Mouse (Mus musculus): ENCODE data around the gene Gm11239. TPM values are rescaled to one million over a fixed set of nuclear protein-coding genes. Genes with fewer than 3 reads are reported as not detected.
"Not testable (repeated sequence)": the region's sequence is repeated elsewhere in the genome, so short reads cannot be mapped to it uniquely, and the experiment has no call there.

Gene Gm11239
- not detected in 2 replicates for polyA plus RNA-seq (2015; fragmentation: Nextera tagmentation; extraction: Ambion mirVana)

DNA sequence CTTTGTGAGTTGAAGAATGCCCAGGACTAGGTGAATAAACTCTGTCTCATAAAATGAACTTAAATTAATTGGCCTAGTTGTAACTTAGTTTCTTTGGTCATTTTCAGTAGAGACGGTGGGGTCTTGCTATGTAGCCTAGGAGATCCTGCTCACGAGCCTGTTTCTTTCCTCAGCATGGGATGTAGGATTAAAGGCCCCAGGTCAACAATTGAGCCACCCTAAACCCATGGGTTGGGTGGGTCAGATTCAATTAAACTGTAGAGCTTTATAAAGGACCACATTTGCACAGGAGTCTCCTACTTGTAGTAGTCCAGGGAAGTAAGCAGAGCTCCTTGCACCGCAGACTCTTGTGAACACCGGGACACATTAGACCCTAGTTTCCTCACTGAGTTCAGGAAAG, at the start of gene Gm11239:
TSS of gene Gm11239 (plus strand) at position 301 of the 400 bp plus-strand sequence.
- not testable (repeated sequence) for H3K27ac ChIP-seq (ENCODE audit: low read depth, low read length); H3K4me3 ChIP-seq (ENCODE audit: low read depth, low read length); H3K9me3 ChIP-seq (ENCODE audit: control insufficient read depth); H3K4me2 ChIP-seq (replicated peaks; ENCODE audit: low read depth); H3K36me3 ChIP-seq (ENCODE audit: control insufficient read depth, insufficient read depth); H3K4me1 ChIP-seq (replicated peaks; ENCODE audit: control insufficient read depth, insufficient read depth, low read length); ATAC-seq; H3K9ac ChIP-seq (ENCODE audit: low read depth, low read length); H3K27me3 ChIP-seq (replicated peaks; ENCODE audit: control insufficient read depth, insufficient read depth, low read length)
- WGBS, result no CpG with 5 or more reads among the region's 4 CpGs

GRCm38 (mm10) chr4:73622684-73623083, 45.5 kb upstream of the Gm11239 start, which contains the start of gene Gm11237:
Gene Gm11237 (plus strand): TSS chr4:73622984.
- H3K27ac ChIP-seq (ENCODE audit: low read depth, low read length); H3K4me1 ChIP-seq (replicated peaks; ENCODE audit: control insufficient read depth, insufficient read depth, low read length); ATAC-seq; H3K36me3 ChIP-seq (ENCODE audit: control insufficient read depth, insufficient read depth); H3K27me3 ChIP-seq (replicated peaks; ENCODE audit: control insufficient read depth, insufficient read depth, low read length); H3K9ac ChIP-seq (ENCODE audit: low read depth, low read length); H3K9me3 ChIP-seq (ENCODE audit: control insufficient read depth); H3K4me3 ChIP-seq (ENCODE audit: low read depth, low read length); H3K4me2 ChIP-seq (replicated peaks; ENCODE audit: low read depth): not testable (repeated sequence)
- no CpG with 5 or more reads among the region's 3 CpGs for WGBS

- H3K4me3 ChIP-seq (ENCODE audit: low read depth, low read length); ATAC-seq; H3K9ac ChIP-seq (ENCODE audit: low read depth, low read length); H3K27me3 ChIP-seq (replicated peaks; ENCODE audit: control insufficient read depth, insufficient read depth, low read length); H3K4me2 ChIP-seq (replicated peaks; ENCODE audit: low read depth); H3K4me1 ChIP-seq (replicated peaks; ENCODE audit: control insufficient read depth, insufficient read depth, low read length); H3K27ac ChIP-seq (ENCODE audit: low read depth, low read length); H3K9me3 ChIP-seq (ENCODE audit: control insufficient read depth); H3K36me3 ChIP-seq (ENCODE audit: control insufficient read depth, insufficient read depth): not testable (repeated sequence)
- WGBS, result no CpG with 5 or more reads among the region's 4 CpGs
These were observed 30.3 kb upstream of the Gm11239 start, which contains the start of gene Gm11236 for GRCm38 (mm10) chr4:73637821-73638220. Gene Gm11236 (plus strand): TSS chr4:73638121.

DNA sequence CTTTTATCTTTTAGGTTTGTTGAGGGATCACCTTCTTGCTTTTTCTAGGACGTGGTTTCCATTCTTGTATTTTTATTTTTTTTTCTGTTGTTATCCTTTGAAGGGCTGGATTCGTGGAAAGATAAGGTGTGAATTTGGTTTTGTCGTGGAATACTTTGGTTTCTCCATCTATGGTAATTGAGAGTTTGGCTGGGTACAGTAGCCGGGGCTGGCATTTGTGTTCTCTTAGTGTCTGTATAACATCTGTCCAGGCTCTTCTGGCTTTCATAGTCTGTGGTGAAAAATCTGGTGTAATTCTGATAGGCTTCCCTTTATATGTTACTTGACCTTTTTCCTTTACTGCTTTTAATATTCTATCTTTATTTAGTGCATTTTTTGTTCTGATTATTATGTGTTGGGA, 6.3 kb upstream of the Gm11239 start:
- WGBS, result 80% methylated on average over 4 of the region's 4 CpGs
- H3K9me3 ChIP-seq (ENCODE audit: control insufficient read depth), result not testable (repeated sequence)

GRCm38 (mm10) chr4:73683216-73683615, 15.1 kb downstream of the Gm11239 start, which contains the start of gene Gm428:
Gene Gm428 (plus strand): TSS chr4:73683516.
- not testable (repeated sequence) for H3K36me3 ChIP-seq (ENCODE audit: control insufficient read depth, insufficient read depth); H3K27me3 ChIP-seq (replicated peaks; ENCODE audit: control insufficient read depth, insufficient read depth, low read length); H3K4me3 ChIP-seq (ENCODE audit: low read depth, low read length); H3K9me3 ChIP-seq (ENCODE audit: control insufficient read depth); H3K9ac ChIP-seq (ENCODE audit: low read depth, low read length); H3K4me2 ChIP-seq (replicated peaks; ENCODE audit: low read depth); H3K4me1 ChIP-seq (replicated peaks; ENCODE audit: control insufficient read depth, insufficient read depth, low read length); ATAC-seq; H3K27ac ChIP-seq (ENCODE audit: low read depth, low read length)
- no CpG with 5 or more reads among the region's 4 CpGs for WGBS

More for the DNA sequence above, 6.3 kb upstream of the Gm11239 start:
- not testable (repeated sequence) for H3K4me2 ChIP-seq (replicated peaks; ENCODE audit: low read depth); H3K27ac ChIP-seq (ENCODE audit: low read depth, low read length); H3K27me3 ChIP-seq (replicated peaks; ENCODE audit: control insufficient read depth, insufficient read depth, low read length); H3K4me1 ChIP-seq (replicated peaks; ENCODE audit: control insufficient read depth, insufficient read depth, low read length); H3K9ac ChIP-seq (ENCODE audit: low read depth, low read length); H3K4me3 ChIP-seq (ENCODE audit: low read depth, low read length); H3K36me3 ChIP-seq (ENCODE audit: control insufficient read depth, insufficient read depth); ATAC-seq

GRCm38 (mm10) chr4:73718761-73719160, 50.6 kb downstream of the Gm11239 start:
- Histone ChIP-seq H3K4me2 (replicated peaks; ENCODE audit: low read depth) (no peak overlapping the region), H3K27me3 (replicated peaks; ENCODE audit: control insufficient read depth, insufficient read depth, low read length) (no peaks in the 10 kb centered on the region), H3K9me3 (ENCODE audit: control insufficient read depth) (no peaks in the 10 kb centered on the region), H3K9ac (ENCODE audit: low read depth, low read length) (no peak overlapping the region), H3K4me1 (replicated peaks; ENCODE audit: control insufficient read depth, insufficient read depth, low read length) (no peaks in the 10 kb centered on the region), H3K27ac (ENCODE audit: low read depth, low read length) (no peak overlapping the region), H3K4me3 (ENCODE audit: low read depth, low read length) (no peak overlapping the region), H3K36me3 (ENCODE audit: control insufficient read depth, insufficient read depth) (no peaks in the 10 kb centered on the region)
- ATAC-seq, result no peak
- WGBS, result 38% methylated on average over 1 of the region's 1 CpGs
- TF ChIP-seq CTCF (IDR thresholded peaks at IDR 0.05; ENCODE audit: low read depth), result no peak

DNA sequence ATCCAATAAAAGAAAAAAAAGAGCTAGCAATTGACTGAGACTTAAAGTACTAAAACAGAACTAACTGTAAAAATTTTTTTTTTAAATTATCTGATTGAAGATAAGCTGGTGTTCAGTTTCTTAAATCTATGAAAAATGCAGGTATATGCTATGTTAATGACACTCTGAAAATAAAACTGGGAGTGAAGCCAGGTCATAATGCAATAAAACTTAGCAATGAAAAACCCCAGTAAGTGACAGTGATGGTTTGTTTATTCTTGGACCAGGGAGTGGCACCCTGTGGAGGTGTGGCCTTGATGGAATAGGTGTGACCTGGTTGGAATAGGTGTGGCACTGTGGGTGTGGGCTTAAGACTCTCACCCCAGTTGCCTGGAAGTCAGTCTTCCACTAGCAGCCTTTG, 51.7 kb downstream of the Gm11239 start:
- no peak overlapping the region for H3K4me2 ChIP-seq (replicated peaks; ENCODE audit: low read depth)
- TF ChIP-seq CTCF (IDR thresholded peaks at IDR 0.05; ENCODE audit: low read depth), result no peak
- no peak overlapping the region for H3K9ac ChIP-seq (ENCODE audit: low read depth, low read length)
- no peaks in the 10 kb centered on the region for H3K36me3 ChIP-seq (ENCODE audit: control insufficient read depth, insufficient read depth)
- H3K4me3 ChIP-seq (ENCODE audit: low read depth, low read length), result no peak overlapping the region
- H3K4me1 ChIP-seq (replicated peaks; ENCODE audit: control insufficient read depth, insufficient read depth, low read length), result no peaks in the 10 kb centered on the region
- H3K27ac ChIP-seq (ENCODE audit: low read depth, low read length), result no peak overlapping the region
- no peaks in the 10 kb centered on the region for H3K27me3 ChIP-seq (replicated peaks; ENCODE audit: control insufficient read depth, insufficient read depth, low read length)
- peak; percentile 43; the same call in 1 of the 2 replicates for ATAC-seq
- no peaks in the 10 kb centered on the region for H3K9me3 ChIP-seq (ENCODE audit: control insufficient read depth)

Other genes starting within 250 kb of the Gm11239 start
- gene Gm11238, start 60.5 kb upstream of the Gm11239 start, polyA plus RNA-seq (2015; fragmentation: Nextera tagmentation; extraction: Ambion mirVana), result not detected in 2 replicates
- gene Gm11237, start 45.4 kb upstream of the Gm11239 start, polyA plus RNA-seq (2015; fragmentation: Nextera tagmentation; extraction: Ambion mirVana), result not detected in 2 replicates
- gene Gm11236, start 30.2 kb upstream of the Gm11239 start, polyA plus RNA-seq (2015; fragmentation: Nextera tagmentation; extraction: Ambion mirVana), result not detected in 2 replicates
- gene Gm428, start 15.2 kb downstream of the Gm11239 start, polyA plus RNA-seq (2015; fragmentation: Nextera tagmentation; extraction: Ambion mirVana), result not detected in 2 replicates
- 2.4 and 2.8 TPM in 2 replicates for gene Rasef, start 122.6 kb downstream of the Gm11239 start, polyA plus RNA-seq (2015; fragmentation: Nextera tagmentation; extraction: Ambion mirVana)
- gene Gm11758, start 207.9 kb downstream of the Gm11239 start, polyA plus RNA-seq (2015; fragmentation: Nextera tagmentation; extraction: Ambion mirVana), result not detected in 2 replicates
- not detected in 2 replicates for gene Gm11757, start 222.8 kb downstream of the Gm11239 start, polyA plus RNA-seq (2015; fragmentation: Nextera tagmentation; extraction: Ambion mirVana)
- gene Gm13871, start 237.6 kb downstream of the Gm11239 start, polyA plus RNA-seq (2015; fragmentation: Nextera tagmentation; extraction: Ambion mirVana), result not detected in 2 replicates

Measured in intestine, postnatal 0 days (tissue).